Mouse (Mus musculus) small intestine, adult 2 months (tissue): Measurements from ENCODE around the gene Otc. TPM values are rescaled to one million over a fixed set of nuclear protein-coding genes. Genes with fewer than 3 reads are reported as not detected.

Source experiments
- H3K27ac ChIP-seq: fragments of 200-500 bp; 2 replicates; pipeline ENCODE4 v1.5.1; 2012; ENCODE audit warnings: low read depth, low read length, control low read depth, inconsistent platforms; ENCODE audit not compliant: insufficient read depth
- H3K27me3 ChIP-seq: fragments of 200-500 bp; 2 replicates; pipeline ENCODE4 v1.6.1; 2012; ENCODE audit warnings: mild to moderate bottlenecking, moderate library complexity, low read length, inconsistent platforms; ENCODE audit not compliant: control insufficient read depth, insufficient read depth
- H3K36me3 ChIP-seq: fragments of 200-500 bp; 2 replicates; pipeline ENCODE4 v1.6.1; 2012; ENCODE audit warnings: mild to moderate bottlenecking, low read length, control low read depth, inconsistent platforms; ENCODE audit not compliant: control insufficient read depth, insufficient read depth
- H3K4me1 ChIP-seq: fragments of 200-500 bp; 2 replicates; pipeline ENCODE4 v1.6.1; 2012; ENCODE audit warnings: low read length, inconsistent platforms, mixed read lengths; ENCODE audit not compliant: control insufficient read depth, insufficient read depth, insufficient read length
- H3K4me3 ChIP-seq: fragments of 200-500 bp; 2 replicates; pipeline ENCODE4 v1.5.1; 2012; ENCODE audit warnings: low read depth, mild to moderate bottlenecking, control low read depth, inconsistent platforms, low read length, moderate library complexity
- CTCF ChIP-seq: fragments of 200-500 bp; IDR thresholded peaks from 2 replicates; pipeline ENCODE4 v1.5.1; 2012; ENCODE audit warnings: low read depth, mild to moderate bottlenecking, control low read depth, inconsistent platforms, low read length, moderate library complexity, mixed read lengths; ENCODE audit not compliant: insufficient replicate concordance, insufficient read length; ENCODE audit errors: extremely low read depth
- POLR2A ChIP-seq: fragments of 200-500 bp; IDR thresholded peaks from 2 replicates; pipeline ENCODE4 v1.6.1; 2012; ENCODE audit warnings: low read depth, mild to moderate bottlenecking, control low read depth, inconsistent platforms, low read length, moderate library complexity
- WGBS: fragments of 180-500 bp; shearing (Covaris S2); methylation state at CpG from one replicate; pipeline ENCODE4 v1.1.7; 2018; 5-methylcytosine and 5-hydroxymethylcytosine counted together
- polyA plus RNA-seq: library from polyadenylated mRNA; depleted of rRNA; stranded (reverse); fragments of >200 nt; gene quantifications from 2 replicates; pipeline ENCODE4 v1.2.3, GENCODE M21; 2012; rRNA removed

Otc gene
- polyA plus RNA-seq, 1 experiment = 14.1 TPM

- no peak overlapping the region for H3K4me3 ChIP-seq
- H3K27ac ChIP-seq = no peak overlapping the region
- 89% methylated on average over 4 of the region's 4 CpGs for WGBS
- H3K27me3 ChIP-seq = no peaks in the 10 kb centered on the region
- H3K4me1 ChIP-seq = no peaks in the 10 kb centered on the region
- no peak for TF ChIP-seq POLR2A
- no peak for TF ChIP-seq CTCF
- 0 out of 2 replicates have a peak, but pooled peaks cover 4% of the 10 kb centered on the region for H3K36me3 ChIP-seq
These were observed 66.1 kb downstream of the Otc start for GRCm38 (mm10) chrX:10318176-10318575.

- Histone ChIP-seq H3K27ac (no peak overlapping the region), H3K4me1 (no peaks in the 10 kb centered on the region), H3K27me3 (no peaks in the 10 kb centered on the region), H3K4me3 (no peak overlapping the region), H3K36me3 (no peaks in the 10 kb centered on the region)
- WGBS = 67% methylated on average over 1 of the region's 1 CpGs
- TF ChIP-seq POLR2A (no peak), CTCF (no peak)
These were observed 78.1 kb downstream of the Otc start for GRCm38 (mm10) chrX:10330246-10330645.

- no peaks in the 10 kb centered on the region for H3K27me3 ChIP-seq
- H3K4me3 ChIP-seq = no peak overlapping the region
- WGBS = 86% methylated on average over 1 of the region's 1 CpGs
- H3K36me3 ChIP-seq = no peaks in the 10 kb centered on the region
- H3K4me1 ChIP-seq = no peaks in the 10 kb centered on the region
- no peak overlapping the region for H3K27ac ChIP-seq
- TF ChIP-seq CTCF (no peak), POLR2A (no peak)
These were observed 79.6 kb downstream of the Otc start for GRCm38 (mm10) chrX:10331749-10332148.

GRCm38 (mm10) chrX:10336816-10337215, 84.7 kb downstream of the Otc start:
- H3K36me3 ChIP-seq = no peaks in the 10 kb centered on the region
- H3K4me1 ChIP-seq = no peaks in the 10 kb centered on the region
- no peaks in the 10 kb centered on the region for H3K27me3 ChIP-seq
- H3K27ac ChIP-seq = no peak overlapping the region
- no peak overlapping the region for H3K4me3 ChIP-seq
- WGBS = 64% methylated on average over 2 of the region's 2 CpGs
- TF ChIP-seq POLR2A (no peak), CTCF (no peak)

- 61% methylated on average over 4 of the region's 4 CpGs for WGBS
- TF ChIP-seq POLR2A = no peak
- no peak for TF ChIP-seq CTCF
- Histone ChIP-seq H3K4me1 (no peaks in the 10 kb centered on the region), H3K27ac (no peak overlapping the region), H3K36me3 (no peaks in the 10 kb centered on the region), H3K27me3 (no peaks in the 10 kb centered on the region), H3K4me3 (no peak overlapping the region)
These were observed 103.8 kb downstream of the Otc start for GRCm38 (mm10) chrX:10355867-10356266.

Other genes starting within 250 kb of the Otc start
- gene Srpx, start 134.6 kb upstream of the Otc start, polyA plus RNA-seq = 3.5 and 4.3 TPM in 2 replicates
- 0.11 and 0.15 TPM in 2 replicates for gene Rpgr, start 35.4 kb upstream of the Otc start, polyA plus RNA-seq
- gene Tspan7, start 232.9 kb downstream of the Otc start, polyA plus RNA-seq = 36.1 and 71.2 TPM in 2 replicates